Mouse (Mus musculus): ENCODE measurements around the gene T2.
"Not testable (repeated sequence)": the region's sequence is repeated elsewhere in the genome, so short reads cannot be mapped to it uniquely, and the experiment has no call there.

DNA sequence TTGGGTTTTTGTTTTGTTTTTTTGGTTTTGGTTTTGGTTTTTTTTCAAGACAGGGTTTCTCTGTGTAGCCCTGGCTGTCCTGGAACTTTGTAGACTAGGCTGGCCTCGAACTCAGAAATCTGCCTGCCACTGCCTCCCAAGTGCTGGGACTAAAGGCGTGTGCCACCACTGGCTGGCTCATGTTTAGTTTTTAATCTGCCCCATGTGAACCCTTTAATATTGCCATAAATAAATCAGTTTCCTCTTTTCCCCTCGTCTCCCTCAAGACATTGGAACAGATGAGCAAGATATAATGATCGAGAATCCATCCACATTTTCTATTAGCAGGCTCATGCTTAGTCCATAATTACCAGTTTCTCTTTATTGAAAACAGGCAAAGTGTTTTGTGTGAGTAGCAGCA, 52.2 kb downstream of the T2 start:
- not testable (repeated sequence) for TF ChIP-seq EP300 (IDR thresholded peaks at IDR 0.05; ENCODE audit: insufficient read depth, low read depth, low read length); CTCF (IDR thresholded peaks at IDR 0.05); POLR2A (IDR thresholded peaks at IDR 0.05; ENCODE audit: insufficient read depth, low read depth, low read length)
